8 mouse cellular contexts compared by ENCODE assay signal in the genomic region with DNA sequence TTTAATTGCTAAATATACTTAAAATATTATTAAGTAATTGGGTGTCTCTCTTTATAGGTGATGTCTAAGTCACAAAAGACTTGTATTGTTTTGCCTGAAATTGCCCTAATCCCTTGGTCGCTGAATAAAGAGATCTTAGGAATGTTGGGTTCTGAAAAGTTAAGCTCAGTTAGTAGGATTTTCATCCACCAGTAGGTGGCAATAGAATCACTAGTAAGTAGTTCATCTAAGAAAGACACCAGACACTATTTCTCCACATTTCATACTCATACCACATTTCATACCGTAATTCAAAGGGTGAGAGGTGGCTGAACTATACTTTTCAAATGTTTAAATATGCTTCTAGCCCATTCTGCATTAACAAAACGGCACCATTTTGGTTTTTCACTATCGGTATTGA. TPM values are rescaled to one million over a fixed set of nuclear protein-coding genes. Genes with fewer than 3 reads are reported as not detected.
DNase-seq lines count a peak whose midpoint lies in the region.

No protein-coding gene starts in this region.

- peak; percentile 29 to 72 for DNase-seq in cerebellum, postnatal 10 days
- DNase-seq in cerebellum, postnatal 4 days (ENCODE audit: low spot score in 2 of 2) = no peak
- peak; percentile 12 for DNase-seq in layer of hippocampus, adult 9-11 months
- DNase-seq in layer of hippocampus, postnatal 10 days (ENCODE audit: low spot score in 2 of 2) = no peak
- DNase-seq in NIH3T3 (ENCODE audit: low read depth) = peak; percentile 65
- DNase-seq in hindlimb bud, embryonic 11.5 days (ENCODE audit: extremely low spot score, low read depth, low spot score) = peak; percentile 37
- no peak for DNase-seq in adrenal gland, postnatal 4 days (ENCODE audit: low spot score in 2 of 2)
- no peak for DNase-seq in right cerebral cortex, postnatal 36 days (ENCODE audit: low spot score in 2 of 2)

RNA-seq across cellular contexts. Expression of gene Muc15, which starts 57.8 kb away (rescaled TPM):
- under 1 TPM in 1 of 2 experiments, not detected in 1; 0.14 TPM for total RNA-seq in layer of hippocampus, postnatal 10 days (2021)
- under 1 TPM in 1 of 2 experiments, not detected in 1; 0.20 TPM for total RNA-seq in adrenal gland, postnatal 4 days (2021)

Comparison
In these comparisons a context has a peak if more than half of its experiments do, and no peak if none do; other contexts are left out.
1. DNase-seq: peak in cerebellum, postnatal 10 days (2 of 2), layer of hippocampus, adult 9-11 months (single experiment), NIH3T3 (single experiment) and hindlimb bud, embryonic 11.5 days (single experiment); none in cerebellum, postnatal 4 days (0 of 2), layer of hippocampus, postnatal 10 days (0 of 2), adrenal gland, postnatal 4 days (0 of 2) and right cerebral cortex, postnatal 36 days (0 of 2).